Mouse (Mus musculus) erythroblast, embryonic 14.5 days (primary cell): Measurements from ENCODE around the gene Ntrk2. TPM values are rescaled to one million over a fixed set of nuclear protein-coding genes. Genes with fewer than 3 reads are reported as not detected.

ENCODE experiments used
- H3K27me3 ChIP-seq: 2 replicates; pipeline ENCODE4 v1.6.1; 2012; ENCODE audit warnings: inconsistent platforms; ENCODE audit not compliant: control insufficient read depth
- H3K36me3 ChIP-seq: 2 replicates; pipeline ENCODE4 v1.6.1; 2012; ENCODE audit warnings: mild to moderate bottlenecking, inconsistent platforms; ENCODE audit not compliant: control insufficient read depth
- H3K4me1 ChIP-seq: 2 replicates; pipeline ENCODE4 v1.6.1; 2012; ENCODE audit warnings: inconsistent platforms; ENCODE audit not compliant: control insufficient read depth
- H3K4me3 ChIP-seq: replicated peaks from 2 replicates; pipeline ENCODE3; 2012; ENCODE audit warnings: moderate library complexity, mild to moderate bottlenecking, inconsistent platforms
- H3K9me3 ChIP-seq: 2 replicates; pipeline ENCODE4 v1.6.1; 2012; ENCODE audit warnings: low read length, inconsistent platforms, mixed read lengths; ENCODE audit not compliant: control insufficient read depth
- GATA1 ChIP-seq: IDR thresholded peaks from 2 replicates; pipeline ENCODE4 v1.6.1; 2012; ENCODE audit warnings: low read length, inconsistent platforms, mixed read lengths
- TAL1 ChIP-seq: IDR thresholded peaks from 3 replicates; pipeline ENCODE4 v1.6.1; 2012; ENCODE audit warnings: low read length, inconsistent platforms, mixed read lengths
- polyA plus RNA-seq: library from polyadenylated mRNA; stranded (reverse); fragments of >175 nt; gene quantifications from 2 replicates; pipeline ENCODE4 v1.2.3, GENCODE M21; 2012

Gene Ntrk2
- polyA plus RNA-seq, 1 experiment = not detected

GRCm38 (mm10) chr13:59065677-59066076, 259.3 kb downstream of the Ntrk2 start:
- no peaks in the 10 kb centered on the region for H3K27me3 ChIP-seq
- H3K36me3 ChIP-seq = no peaks in the 10 kb centered on the region
- H3K4me1 ChIP-seq = no peaks in the 10 kb centered on the region
- peaks cover 2% of the 10 kb centered on the region for H3K9me3 ChIP-seq
- H3K4me3 ChIP-seq = no peak overlapping the region
- TF ChIP-seq GATA1 (no peak), TAL1 (no peak)

- H3K9me3 ChIP-seq = no peaks in the 10 kb centered on the region
- H3K4me3 ChIP-seq = no peak overlapping the region
- no peaks in the 10 kb centered on the region for H3K27me3 ChIP-seq
- no peaks in the 10 kb centered on the region for H3K36me3 ChIP-seq
- no peaks in the 10 kb centered on the region for H3K4me1 ChIP-seq
- TF ChIP-seq GATA1 (no peak), TAL1 (no peak)
Observed at GRCm38 (mm10) chr13:59073635-59074256, 267.4 kb downstream of the Ntrk2 start.

- Histone ChIP-seq H3K4me3 (no peak overlapping the region), H3K9me3 (no peaks in the 10 kb centered on the region), H3K4me1 (no peaks in the 10 kb centered on the region), H3K36me3 (no peaks in the 10 kb centered on the region), H3K27me3 (no peaks in the 10 kb centered on the region)
- TF ChIP-seq GATA1 = no peak
- no peak for TF ChIP-seq TAL1
Observed at GRCm38 (mm10) chr13:59076489-59076888, 270.1 kb downstream of the Ntrk2 start.

- Histone ChIP-seq H3K36me3 (no peaks in the 10 kb centered on the region), H3K9me3 (peaks cover 9% of the 10 kb centered on the region), H3K27me3 (no peaks in the 10 kb centered on the region), H3K4me1 (no peaks in the 10 kb centered on the region), H3K4me3 (no peak overlapping the region)
- TF ChIP-seq TAL1 (no peak), GATA1 (no peak)
Observed at GRCm38 (mm10) chr13:59079761-59080461, 273.5 kb downstream of the Ntrk2 start.

- Histone ChIP-seq H3K36me3 (no peaks in the 10 kb centered on the region), H3K4me1 (no peaks in the 10 kb centered on the region)
- TF ChIP-seq GATA1 (no peak), TAL1 (no peak)
Observed at GRCm38 (mm10) chr13:59080468-59080867, 274.1 kb downstream of the Ntrk2 start.

GRCm38 (mm10) chr13:59089016-59089415, 282.6 kb downstream of the Ntrk2 start:
- H3K36me3 ChIP-seq = no peaks in the 10 kb centered on the region
- peaks cover 3% of the 10 kb centered on the region for H3K9me3 ChIP-seq
- no peak overlapping the region for H3K4me3 ChIP-seq
- no peak for TF ChIP-seq GATA1
- TF ChIP-seq TAL1 = no peak
- no peaks in the 10 kb centered on the region for H3K4me1 ChIP-seq
- no peaks in the 10 kb centered on the region for H3K27me3 ChIP-seq

More at GRCm38 (mm10) chr13:59080468-59080867, 274.1 kb downstream of the Ntrk2 start:
- no peaks in the 10 kb centered on the region for H3K27me3 ChIP-seq
- peaks cover 9% of the 10 kb centered on the region for H3K9me3 ChIP-seq
- no peak overlapping the region for H3K4me3 ChIP-seq

GRCm38 (mm10) chr13:59091138-59091971, 285.0 kb downstream of the Ntrk2 start:
- no peak for TF ChIP-seq GATA1
- TF ChIP-seq TAL1 = no peak
- Histone ChIP-seq H3K4me3 (no peak overlapping the region), H3K36me3 (no peaks in the 10 kb centered on the region), H3K27me3 (no peaks in the 10 kb centered on the region), H3K4me1 (no peaks in the 10 kb centered on the region), H3K9me3 (no peaks in the 10 kb centered on the region)

- Histone ChIP-seq H3K4me3 (no peak overlapping the region), H3K4me1 (no peaks in the 10 kb centered on the region), H3K9me3 (no peaks in the 10 kb centered on the region), H3K36me3 (no peaks in the 10 kb centered on the region), H3K27me3 (no peaks in the 10 kb centered on the region)
- TF ChIP-seq TAL1 (no peak), GATA1 (no peak)
Observed at GRCm38 (mm10) chr13:59092045-59092857, 285.9 kb downstream of the Ntrk2 start.
